Comparison of ENCODE assay signal across 1 mouse cellular context in the genomic region with DNA sequence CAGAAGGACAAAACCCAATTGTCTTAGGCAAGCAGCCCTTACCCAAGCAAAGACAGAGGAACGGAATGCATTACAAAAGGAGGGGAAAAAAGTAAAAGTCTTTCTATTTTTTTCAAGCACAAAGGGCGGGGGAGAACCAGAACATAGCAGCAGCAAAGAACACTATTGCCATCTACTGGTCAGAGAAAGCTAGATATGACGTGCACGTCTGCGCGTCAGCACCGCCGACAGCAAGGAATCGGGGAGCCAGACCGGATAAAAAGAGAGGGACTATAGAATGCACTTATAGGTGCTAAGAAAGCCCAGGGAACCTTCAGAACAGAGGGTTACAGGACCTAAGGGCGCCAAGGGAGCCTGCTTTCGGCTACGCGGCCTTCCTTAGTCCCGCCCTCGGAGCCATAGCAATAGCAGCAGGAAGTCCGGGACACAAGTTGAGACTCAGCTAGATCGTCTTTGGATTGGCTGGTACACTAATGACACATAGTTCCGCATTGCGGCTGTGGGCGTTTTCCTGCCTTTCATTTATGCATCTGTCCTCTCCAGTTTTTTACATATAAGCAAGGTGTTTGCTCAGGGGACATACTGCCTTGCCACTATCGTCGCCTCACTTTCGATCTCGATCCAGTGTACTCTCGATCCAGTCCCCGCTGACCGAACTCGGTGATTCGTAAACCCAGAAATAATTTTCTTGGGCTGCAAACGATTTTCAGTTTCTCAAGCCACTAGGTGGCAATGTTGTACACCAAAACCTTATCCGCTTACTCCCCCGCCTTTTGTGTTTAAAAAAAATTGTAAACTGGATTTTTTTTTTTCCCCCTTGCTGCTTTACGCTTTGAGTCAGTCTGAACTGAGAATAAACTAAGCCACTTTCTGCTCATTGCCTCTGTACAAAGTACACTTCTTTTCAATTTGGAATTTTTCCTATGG.
TF ChIP-seq lines count a peak whose summit lies in the region.

No protein-coding gene starts in this region.

TF ChIP-seq in CH12.LX, 34 proteins besides CTCF, POLR2A, EP300 and RAD21 (continued from another document):
- TF ChIP-seq PAX5 (IDR thresholded peaks at IDR 0.05; ENCODE audit: low read length) (no peak), ZNF384 (IDR thresholded peaks at IDR 0.05; ENCODE audit: low read depth, low read length) (peak; percentile 100), SMC3 (IDR thresholded peaks at IDR 0.05; ENCODE audit: low read depth, low read length) (peak; percentile 45), CHD1 (IDR thresholded peaks at IDR 0.05; ENCODE audit: low read depth, low read length) (no peak), TBP (conservative IDR thresholded peaks at IDR 0.05; ENCODE audit: low read depth, low read length) (no peak), USF2 (conservative IDR thresholded peaks at IDR 0.05; ENCODE audit: low read depth, low read length) (no peak), KAT2A (IDR thresholded peaks at IDR 0.05; ENCODE audit: insufficient replicate concordance, low read length) (no peak), ZKSCAN1 (IDR thresholded peaks at IDR 0.05; ENCODE audit: borderline replicate concordance, low read depth, low read length) (peak; percentile 31; the same call in 1 of the 2 replicates), MAZ (IDR thresholded peaks at IDR 0.05; ENCODE audit: low read depth, low read length) (peak; percentile 100), ELF1 (IDR thresholded peaks at IDR 0.05; ENCODE audit: low read depth, low read length) (peak; percentile 87), MAX (IDR thresholded peaks at IDR 0.05; ENCODE audit: low read length) (no peak), MXI1 (IDR thresholded peaks at IDR 0.05; ENCODE audit: low read depth, low read length) (no peak), TCF12 (IDR thresholded peaks at IDR 0.05; ENCODE audit: low read depth, low read length) (no peak), HCFC1 (IDR thresholded peaks at IDR 0.05; ENCODE audit: low read depth, low read length) (peak; percentile 59), ZC3H11A (IDR thresholded peaks at IDR 0.05; ENCODE audit: low read depth, low read length) (no peak), POLR2AphosphoS2 (IDR thresholded peaks at IDR 0.05; ENCODE audit: low read depth, low read length) (peak; percentile 93), SIN3A (IDR thresholded peaks at IDR 0.05; ENCODE audit: low read length) (peak; percentile 87), NRF1 (IDR thresholded peaks at IDR 0.05; ENCODE audit: low read depth, low read length) (0 out of 2 replicates have a peak, but pooled peaks have one; percentile 24), BHLHE40 (IDR thresholded peaks at IDR 0.05; ENCODE audit: low read depth, low read length) (0 out of 2 replicates have a peak, but pooled peaks have one; percentile 10)
TF ChIP-seq in CH12.LX: peak in this region for 20.
